Mouse (Mus musculus) MEL (cell line): ENCODE results near the gene Fbxo41. TPM values are rescaled to one million over a fixed set of nuclear protein-coding genes. Genes with fewer than 3 reads are reported as not detected.

Experiments used
- DNase-seq: peaks from one replicate; pipeline ENCODE4 v3.0.0; 2011; ENCODE audit warnings: low read depth, low spot score
- H3K27ac ChIP-seq: 2 replicates; pipeline ENCODE4 v1.5.1; 2012; ENCODE audit warnings: low read depth, mild to moderate bottlenecking, control low read depth, low read length, moderate library complexity; ENCODE audit not compliant: control insufficient read depth
- H3K27me3 ChIP-seq, 2 experiments: fragments of 150-350 bp in 1 of 2; sonication (generic) in 1 of 2; 2 replicates each; pipeline ENCODE4 v1.6.1; 2012; ENCODE audit warnings: low read length in 2 of 2, mild to moderate bottlenecking in 2 of 2, improper control_type of control experiment in 1 of 2, moderate library complexity in 1 of 2; ENCODE audit not compliant: insufficient read depth in 2 of 2, control insufficient read depth in 1 of 2
- H3K36me3 ChIP-seq, 2 experiments: 2 replicates each; pipeline ENCODE4 v1.6.1; 2012 to 2014; ENCODE audit warnings: low read length in 2 of 2, improper control_type of control experiment in 1 of 2, inconsistent platforms in 1 of 2, mild to moderate bottlenecking in 1 of 2; ENCODE audit not compliant: insufficient read depth in 2 of 2, control insufficient read depth in 1 of 2
- H3K4me1 ChIP-seq, 2 experiments: fragments of 150-350 bp in 1 of 2; sonication (generic) in 1 of 2; 2 replicates each; pipeline ENCODE4 v1.6.1; 2012; ENCODE audit warnings: low read length in 2 of 2, improper control_type of control experiment in 1 of 2, mild to moderate bottlenecking in 1 of 2; ENCODE audit not compliant: insufficient read depth in 2 of 2, control insufficient read depth in 1 of 2
- H3K4me3 ChIP-seq, 2 experiments: fragments of 150-350 bp in 1 of 2; sonication (generic) in 1 of 2; 2 replicates each; pipeline ENCODE4 v1.5.1; 2012; ENCODE audit warnings: low read depth in 2 of 2, low read length in 2 of 2, mild to moderate bottlenecking in 2 of 2, moderate library complexity in 2 of 2, control low read depth in 1 of 2, improper control_type of control experiment in 1 of 2; ENCODE audit not compliant: control insufficient read depth in 1 of 2, insufficient read depth in 1 of 2
- H3K79me2 ChIP-seq: 2 replicates; pipeline ENCODE4 v1.6.1; 2012; ENCODE audit warnings: mild to moderate bottlenecking, low read length, moderate library complexity; ENCODE audit not compliant: control insufficient read depth, poor library complexity, insufficient read depth
- H3K9ac ChIP-seq: 2 replicates; pipeline ENCODE4 v1.6.1; 2012; ENCODE audit warnings: low read depth, mild to moderate bottlenecking, control low read depth, low read length, moderate library complexity; ENCODE audit not compliant: control insufficient read depth, poor library complexity, severe bottlenecking
- H3K9me3 ChIP-seq: fragments of 150-350 bp; sonication (generic); replicated peaks from 2 replicates; pipeline ENCODE4 v1.6.1; 2012; ENCODE audit warnings: mild to moderate bottlenecking, low read length, improper control_type of control experiment, moderate library complexity; ENCODE audit not compliant: insufficient read depth
- CHD1 ChIP-seq: IDR thresholded peaks from 2 replicates; pipeline ENCODE4 v1.6.1; 2012; ENCODE audit warnings: low read depth, mild to moderate bottlenecking, inconsistent platforms, low read length, improper control_type of control experiment
- ELF1 ChIP-seq: IDR thresholded peaks from 2 replicates; pipeline ENCODE4 v1.6.1; 2014; ENCODE audit warnings: low read depth, mild to moderate bottlenecking, inconsistent platforms, low read length, improper control_type of control experiment, moderate library complexity
- HCFC1 ChIP-seq: IDR thresholded peaks from 2 replicates; pipeline ENCODE4 v1.6.1; 2012; ENCODE audit warnings: low read depth, mild to moderate bottlenecking, inconsistent platforms, low read length, improper control_type of control experiment, moderate library complexity
- KAT2A ChIP-seq: conservative IDR thresholded peaks from 2 replicates; pipeline ENCODE4 v1.6.1; 2012; ENCODE audit warnings: low read depth, low read length, improper control_type of control experiment, inconsistent platforms
- MAFK ChIP-seq: IDR thresholded peaks from 2 replicates; pipeline ENCODE4 v1.6.1; 2011; ENCODE audit warnings: low read depth, mild to moderate bottlenecking, low read length, improper control_type of control experiment, borderline replicate concordance
- MAX ChIP-seq: IDR thresholded peaks from 2 replicates; pipeline ENCODE4 v1.6.1; 2011; ENCODE audit warnings: low read length, improper control_type of control experiment
- MYB ChIP-seq: IDR thresholded peaks from 2 replicates; pipeline ENCODE4 v1.6.1; 2011; ENCODE audit warnings: mild to moderate bottlenecking, low read depth, low read length, improper control_type of control experiment
- MYC ChIP-seq: IDR thresholded peaks from 2 replicates; pipeline ENCODE4 v1.6.1; 2011; ENCODE audit warnings: low read depth, mild to moderate bottlenecking, low read length, improper control_type of control experiment, moderate library complexity
- NRF1 ChIP-seq: IDR thresholded peaks from 2 replicates; pipeline ENCODE4 v1.6.1; 2014; ENCODE audit warnings: low read depth, mild to moderate bottlenecking, inconsistent platforms, low read length, improper control_type of control experiment, moderate library complexity; ENCODE audit not compliant: poor library complexity, insufficient read depth, severe bottlenecking
- POLR2A ChIP-seq, 2 experiments: IDR thresholded peaks; 2 replicates each; pipeline ENCODE4 v1.6.1; 2011 to 2012; ENCODE audit warnings: low read length in 2 of 2, mild to moderate bottlenecking in 2 of 2, control low read depth in 1 of 2, improper control_type of control experiment in 1 of 2, low read depth in 1 of 2, moderate library complexity in 1 of 2; ENCODE audit not compliant: control insufficient read depth in 1 of 2, insufficient read depth in 1 of 2, poor library complexity in 1 of 2
- POLR2AphosphoS2 ChIP-seq: IDR thresholded peaks from 2 replicates; pipeline ENCODE4 v1.6.1; 2011; ENCODE audit warnings: low read length, improper control_type of control experiment
- SIN3A ChIP-seq: IDR thresholded peaks from 2 replicates; pipeline ENCODE4 v1.6.1; 2012; ENCODE audit warnings: low read length, improper control_type of control experiment, inconsistent platforms
- SMC3 ChIP-seq: IDR thresholded peaks from 2 replicates; pipeline ENCODE4 v1.6.1; 2011; ENCODE audit warnings: low read depth, low read length, improper control_type of control experiment
- TBP ChIP-seq: IDR thresholded peaks from 2 replicates; pipeline ENCODE4 v1.8.0; 2011; ENCODE audit warnings: low read depth, low read length, improper control_type of control experiment
- TCF12 ChIP-seq: IDR thresholded peaks from 2 replicates; pipeline ENCODE4 v1.6.1; 2014; ENCODE audit warnings: low read depth, mild to moderate bottlenecking, inconsistent platforms, low read length, improper control_type of control experiment, moderate library complexity
- USF2 ChIP-seq, 2 experiments: IDR thresholded peaks; 2 replicates each; pipeline ENCODE4 v1.6.1; 2011 to 2012; ENCODE audit warnings: improper control_type of control experiment in 2 of 2, low read length in 2 of 2, borderline replicate concordance in 1 of 2, inconsistent platforms in 1 of 2, low read depth in 1 of 2, mild to moderate bottlenecking in 1 of 2; ENCODE audit not compliant: insufficient read depth in 1 of 2
- ZC3H11A ChIP-seq: IDR thresholded peaks from 2 replicates; pipeline ENCODE4 v1.6.1; 2012; ENCODE audit warnings: low read depth, mild to moderate bottlenecking, inconsistent platforms, low read length, improper control_type of control experiment
- ZNF384 ChIP-seq: IDR thresholded peaks from 2 replicates; pipeline ENCODE4 v1.6.1; 2012; ENCODE audit warnings: low read depth, mild to moderate bottlenecking, inconsistent platforms, low read length, improper control_type of control experiment
- polyA plus RNA-seq, 2 experiments: library from polyadenylated mRNA; stranded (reverse) in 1 of 2; unstranded in 1 of 2; fragments of >175 nt in 1 of 2; fragments of >200 nt in 1 of 2; gene quantifications; 2 replicates each; pipeline versions ENCODE4 v1.2.1 to v1.2.4; 2012; ENCODE audit warnings: low replicate concordance in 2 of 2, low read depth in 1 of 2; ENCODE audit not compliant: insufficient read length in 2 of 2, insufficient read depth in 1 of 2, missing spikeins in 1 of 2
- total RNA-seq: library from RNA; depleted of rRNA; stranded (reverse); fragments of 300-350 nt; gene quantifications from 2 replicates; pipeline ENCODE4 v1.2.3, GENCODE M21; 2012

Gene Fbxo41
- total and polyA plus RNA-seq, 3 experiments: 0.01 to 0.04 TPM; not detected in 1

DNA sequence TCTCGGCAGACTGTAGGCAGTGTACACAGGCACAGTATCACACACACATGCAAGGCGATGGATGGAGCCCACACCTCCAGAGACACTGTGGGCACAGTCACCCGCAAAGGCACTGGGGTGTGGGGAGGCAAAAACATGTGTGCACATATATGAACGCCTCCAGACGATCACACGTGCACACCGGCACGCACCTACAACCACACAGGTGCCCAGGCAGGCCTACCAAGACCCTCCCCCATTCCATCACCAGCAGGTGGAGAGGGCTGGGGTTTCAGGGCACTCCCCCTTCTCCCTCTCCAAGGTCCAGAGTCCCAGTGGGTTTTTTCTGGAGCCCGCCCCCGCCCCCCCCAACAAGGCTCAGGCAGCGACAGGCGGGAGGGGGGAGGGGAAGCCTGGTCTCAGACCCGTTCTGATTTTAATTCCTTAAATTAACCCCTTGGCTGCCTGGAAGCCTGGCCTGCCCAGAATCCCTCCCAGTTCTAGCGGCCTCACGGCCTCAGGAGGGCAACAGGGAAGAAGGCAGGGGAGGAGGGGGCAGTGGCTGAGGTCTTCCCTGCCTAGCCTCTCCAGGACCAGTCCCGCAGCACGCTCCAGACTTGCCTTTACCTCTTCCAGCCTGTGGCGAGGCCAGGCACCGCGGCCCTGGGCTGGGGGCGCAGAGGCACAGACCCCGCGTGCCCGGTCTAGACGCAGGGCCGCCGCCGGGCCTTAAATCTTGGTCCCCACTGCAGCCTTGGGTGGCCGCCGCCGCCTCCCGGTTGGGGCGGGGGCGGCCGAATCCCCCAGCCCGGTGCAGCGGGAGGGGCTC is 487 bp downstream of the Fbxo41 start:
- no peaks in the 10 kb centered on the region for H3K4me1 ChIP-seq
- H3K9me3 ChIP-seq: no peaks in the 10 kb centered on the region
- TF ChIP-seq MYB (no peak), CHD1 (no peak)
- H3K27me3 ChIP-seq: no peaks in the 10 kb centered on the region
- H3K27ac ChIP-seq: no peak overlapping the region
- no peaks in the 10 kb centered on the region for H3K79me2 ChIP-seq
- H3K4me3 ChIP-seq: no peak overlapping the region
- H3K9ac ChIP-seq: no peak overlapping the region
- H3K36me3 ChIP-seq: no peaks in the 10 kb centered on the region
- DNase-seq: no peak

DNA sequence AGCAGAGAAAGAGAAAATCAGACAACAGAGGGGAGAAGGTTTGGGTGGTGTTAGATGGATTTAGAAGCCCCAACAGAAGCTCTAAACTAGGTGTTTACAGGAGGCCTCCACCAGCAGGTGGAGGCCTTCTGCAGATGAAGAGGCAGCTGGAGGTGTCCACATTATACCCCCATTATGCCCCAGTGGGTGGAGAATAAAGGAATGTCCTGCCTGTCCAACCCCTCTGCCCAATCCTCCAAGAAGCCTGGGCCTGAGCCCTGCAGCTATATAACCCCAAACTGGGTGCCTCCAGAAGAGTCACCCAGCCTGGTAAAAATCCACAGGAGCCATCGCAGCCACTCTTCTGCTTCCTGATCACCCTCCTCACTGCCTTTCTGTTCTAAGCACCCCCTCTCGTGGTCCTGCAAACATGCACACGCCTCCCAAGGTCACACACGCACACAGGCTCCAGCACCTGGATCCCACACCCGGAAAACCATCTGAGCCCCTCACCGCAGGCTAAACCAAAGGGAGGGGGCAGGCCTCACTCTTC is 1.2 kb downstream of the Fbxo41 start:
- TF ChIP-seq ZC3H11A: no peak
- no peak for TF ChIP-seq POLR2A (IDR thresholded peaks at IDR 0.05; ENCODE audit: control insufficient read depth in 1 of 2, insufficient read depth in 1 of 2, low read depth in 1 of 2, low read length in 2 of 2, poor library complexity in 1 of 2)
- no peak for TF ChIP-seq TBP
- no peak for TF ChIP-seq SIN3A
- TF ChIP-seq MAFK: no peak
- no peak for TF ChIP-seq TCF12
- TF ChIP-seq MAX: no peak
- no peak for TF ChIP-seq KAT2A
- TF ChIP-seq ZNF384: no peak
- no peak for TF ChIP-seq HCFC1
- no peak for TF ChIP-seq ELF1
- TF ChIP-seq MYC: no peak
- no peak for TF ChIP-seq SMC3
- TF ChIP-seq POLR2AphosphoS2: no peak
- no peak for TF ChIP-seq USF2 (IDR thresholded peaks at IDR 0.05; ENCODE audit: borderline replicate concordance in 1 of 2, insufficient read depth in 1 of 2, low read depth in 1 of 2, low read length in 2 of 2)
- TF ChIP-seq NRF1: no peak
- Histone ChIP-seq H3K36me3 (no peaks in the 10 kb centered on the region), H3K4me3 (no peak overlapping the region)

More for the DNA sequence above, 1.2 kb downstream of the Fbxo41 start:
- Histone ChIP-seq H3K79me2 (no peaks in the 10 kb centered on the region), H3K4me1 (no peaks in the 10 kb centered on the region), H3K27me3 (no peaks in the 10 kb centered on the region; a peak in 1 of 4 replicates), H3K27ac (no peak overlapping the region), H3K9me3 (no peaks in the 10 kb centered on the region), H3K9ac (no peak overlapping the region)
- DNase-seq: no peak
